Mouse (Mus musculus): ENCODE measurements around the gene Ptpre. TPM values are rescaled to one million over a fixed set of nuclear protein-coding genes. Genes with fewer than 3 reads are reported as not detected.

Ptpre gene
- polyA plus RNA-seq, 1 experiment from 2014 or later, result 2.0 TPM

- 83% methylated on average over 8 of the region's 8 CpGs for WGBS
- no peaks in the 10 kb centered on the region for H3K4me1 ChIP-seq (ENCODE audit: control insufficient read depth, insufficient read depth, low read length)
- ATAC-seq (ENCODE audit: low FRiP score, low TSS enrichment), result no peak
These were observed 111.5 kb downstream of the Ptpre start for GRCm38 (mm10) chr7:135648821-135649220.

DNA sequence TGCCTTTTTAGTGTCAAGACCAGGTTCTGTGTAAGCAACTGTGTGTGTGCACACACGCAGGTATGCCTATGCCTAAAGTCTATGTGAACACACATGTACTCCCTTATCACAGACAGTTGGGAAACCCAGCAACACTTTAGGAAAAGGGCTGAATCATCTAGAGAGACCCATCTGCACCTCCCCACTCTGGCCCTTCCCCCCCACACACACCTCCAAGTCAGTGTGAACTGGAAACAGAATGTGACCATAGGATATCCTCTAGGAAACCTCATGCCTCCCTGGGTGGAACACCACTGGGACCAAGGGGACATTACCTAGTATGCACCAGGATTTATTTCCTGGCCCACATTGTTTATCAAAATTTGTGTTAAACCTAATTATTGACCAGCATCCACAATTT, 112.0 kb downstream of the Ptpre start:
- no peak overlapping the region for H3K4me2 ChIP-seq (replicated peaks; ENCODE audit: low read depth, low read length)
- H3K36me3 ChIP-seq (ENCODE audit: control insufficient read depth, insufficient read depth, low read length), result no peaks in the 10 kb centered on the region
- H3K27ac ChIP-seq (ENCODE audit: low read depth, low read length), result no peak overlapping the region
- no peak overlapping the region for H3K9ac ChIP-seq (ENCODE audit: low read depth, low read length)
- no peaks in the 10 kb centered on the region for H3K9me3 ChIP-seq (ENCODE audit: control insufficient read depth, low read length)
- WGBS, result 96% methylated on average over 1 of the region's 1 CpGs
- no peaks in the 10 kb centered on the region for H3K4me1 ChIP-seq (ENCODE audit: control insufficient read depth, insufficient read depth, low read length)
- no peaks in the 10 kb centered on the region for H3K27me3 ChIP-seq (ENCODE audit: control insufficient read depth, insufficient read depth, low read length)
- H3K4me3 ChIP-seq (ENCODE audit: low read length), result no peak overlapping the region
- no peak for ATAC-seq (ENCODE audit: low FRiP score, low TSS enrichment)

More at GRCm38 (mm10) chr7:135648821-135649220, 111.5 kb downstream of the Ptpre start:
- H3K4me3 ChIP-seq (ENCODE audit: low read length), result no peak overlapping the region
- H3K36me3 ChIP-seq (ENCODE audit: control insufficient read depth, insufficient read depth, low read length), result no peaks in the 10 kb centered on the region
- no peak overlapping the region for H3K27ac ChIP-seq (ENCODE audit: low read depth, low read length)
- no peak overlapping the region for H3K9ac ChIP-seq (ENCODE audit: low read depth, low read length)
- no peaks in the 10 kb centered on the region for H3K27me3 ChIP-seq (ENCODE audit: control insufficient read depth, insufficient read depth, low read length)
- H3K9me3 ChIP-seq (ENCODE audit: control insufficient read depth, low read length), result no peaks in the 10 kb centered on the region
- H3K4me2 ChIP-seq (replicated peaks; ENCODE audit: low read depth, low read length), result no peak overlapping the region

- H3K36me3 ChIP-seq (ENCODE audit: control insufficient read depth, insufficient read depth, low read length), result no peaks in the 10 kb centered on the region
- H3K4me2 ChIP-seq (replicated peaks; ENCODE audit: low read depth, low read length), result no peak overlapping the region
- H3K27ac ChIP-seq (ENCODE audit: low read depth, low read length), result no peak overlapping the region
- WGBS, result 82% methylated on average over 5 of the region's 5 CpGs
- H3K9ac ChIP-seq (ENCODE audit: low read depth, low read length), result no peak overlapping the region
- ATAC-seq (ENCODE audit: low FRiP score, low TSS enrichment), result no peak
- no peaks in the 10 kb centered on the region for H3K27me3 ChIP-seq (ENCODE audit: control insufficient read depth, insufficient read depth, low read length)
- H3K9me3 ChIP-seq (ENCODE audit: control insufficient read depth, low read length), result no peaks in the 10 kb centered on the region
- no peak overlapping the region for H3K4me3 ChIP-seq (ENCODE audit: low read length)
- no peaks in the 10 kb centered on the region for H3K4me1 ChIP-seq (ENCODE audit: control insufficient read depth, insufficient read depth, low read length)
These were observed 112.8 kb downstream of the Ptpre start for GRCm38 (mm10) chr7:135650061-135650460.

- Histone ChIP-seq H3K27ac (ENCODE audit: low read depth, low read length) (no peak overlapping the region), H3K27me3 (ENCODE audit: control insufficient read depth, insufficient read depth, low read length) (no peaks in the 10 kb centered on the region), H3K4me1 (ENCODE audit: control insufficient read depth, insufficient read depth, low read length) (no peaks in the 10 kb centered on the region), H3K4me3 (ENCODE audit: low read length) (no peak overlapping the region), H3K9ac (ENCODE audit: low read depth, low read length) (no peak overlapping the region), H3K9me3 (ENCODE audit: control insufficient read depth, low read length) (no peaks in the 10 kb centered on the region), H3K36me3 (ENCODE audit: control insufficient read depth, insufficient read depth, low read length) (no peaks in the 10 kb centered on the region), H3K4me2 (replicated peaks; ENCODE audit: low read depth, low read length) (no peak overlapping the region; the same call in 1 of the 2 replicates)
- no peak for ATAC-seq (ENCODE audit: low FRiP score, low TSS enrichment)
- WGBS, result 58% methylated on average over 18 of the region's 18 CpGs
These were observed 114.7 kb downstream of the Ptpre start for GRCm38 (mm10) chr7:135651831-135652511.

GRCm38 (mm10) chr7:135652781-135653180, 115.5 kb downstream of the Ptpre start:
- Histone ChIP-seq H3K9ac (ENCODE audit: low read depth, low read length) (no peak overlapping the region), H3K4me1 (ENCODE audit: control insufficient read depth, insufficient read depth, low read length) (no peaks in the 10 kb centered on the region), H3K4me2 (replicated peaks; ENCODE audit: low read depth, low read length) (no peak overlapping the region), H3K36me3 (ENCODE audit: control insufficient read depth, insufficient read depth, low read length) (no peaks in the 10 kb centered on the region), H3K9me3 (ENCODE audit: control insufficient read depth, low read length) (no peaks in the 10 kb centered on the region), H3K27me3 (ENCODE audit: control insufficient read depth, insufficient read depth, low read length) (no peaks in the 10 kb centered on the region), H3K4me3 (ENCODE audit: low read length) (no peak overlapping the region), H3K27ac (ENCODE audit: low read depth, low read length) (no peak overlapping the region)
- no peak for ATAC-seq (ENCODE audit: low FRiP score, low TSS enrichment)
- 70% methylated on average over 11 of the region's 11 CpGs for WGBS

- H3K4me1 ChIP-seq (ENCODE audit: control insufficient read depth, insufficient read depth, low read length), result no peaks in the 10 kb centered on the region
- H3K4me3 ChIP-seq (ENCODE audit: low read length), result no peak overlapping the region
- no peaks in the 10 kb centered on the region for H3K36me3 ChIP-seq (ENCODE audit: control insufficient read depth, insufficient read depth, low read length)
- no peak overlapping the region for H3K27ac ChIP-seq (ENCODE audit: low read depth, low read length)
- no peaks in the 10 kb centered on the region for H3K9me3 ChIP-seq (ENCODE audit: control insufficient read depth, low read length)
- no peak for ATAC-seq (ENCODE audit: low FRiP score, low TSS enrichment)
- no peaks in the 10 kb centered on the region for H3K27me3 ChIP-seq (ENCODE audit: control insufficient read depth, insufficient read depth, low read length)
- 90% methylated on average over 7 of the region's 7 CpGs for WGBS
- H3K4me2 ChIP-seq (replicated peaks; ENCODE audit: low read depth, low read length), result no peak overlapping the region
- no peak overlapping the region for H3K9ac ChIP-seq (ENCODE audit: low read depth, low read length)
These were observed 116.3 kb downstream of the Ptpre start for GRCm38 (mm10) chr7:135653601-135654000.

GRCm38 (mm10) chr7:135654288-135654687, 117.0 kb downstream of the Ptpre start:
- Histone ChIP-seq H3K36me3 (ENCODE audit: control insufficient read depth, insufficient read depth, low read length) (no peaks in the 10 kb centered on the region), H3K9ac (ENCODE audit: low read depth, low read length) (no peak overlapping the region)

DNA sequence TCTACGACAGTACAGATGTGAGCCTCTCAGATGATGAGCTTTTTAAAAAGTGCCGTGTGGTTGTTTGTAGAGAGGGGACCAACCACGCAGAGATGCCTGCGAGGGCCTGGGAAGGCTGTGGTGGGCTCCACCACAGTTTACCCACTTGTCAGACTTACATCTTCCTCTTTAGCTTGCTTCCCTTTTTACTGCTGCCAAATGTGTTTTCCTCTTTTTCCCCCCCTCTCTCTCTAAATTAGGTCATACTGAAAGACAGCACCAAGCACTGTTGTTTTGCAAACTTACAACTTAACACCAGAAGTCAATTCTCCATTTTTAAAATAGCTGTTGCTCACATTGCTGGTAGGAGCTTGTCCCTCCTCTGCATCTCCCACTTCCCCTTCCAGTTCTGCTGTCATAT, 117.8 kb downstream of the Ptpre start:
- 75% methylated on average over 4 of the region's 4 CpGs for WGBS
- ATAC-seq (ENCODE audit: low FRiP score, low TSS enrichment), result no peak
- Histone ChIP-seq H3K36me3 (ENCODE audit: control insufficient read depth, insufficient read depth, low read length) (no peaks in the 10 kb centered on the region), H3K9me3 (ENCODE audit: control insufficient read depth, low read length) (no peaks in the 10 kb centered on the region), H3K27me3 (ENCODE audit: control insufficient read depth, insufficient read depth, low read length) (no peaks in the 10 kb centered on the region), H3K9ac (ENCODE audit: low read depth, low read length) (no peak overlapping the region), H3K4me1 (ENCODE audit: control insufficient read depth, insufficient read depth, low read length) (no peaks in the 10 kb centered on the region), H3K4me3 (ENCODE audit: low read length) (no peak overlapping the region), H3K4me2 (replicated peaks; ENCODE audit: low read depth, low read length) (no peak overlapping the region), H3K27ac (ENCODE audit: low read depth, low read length) (no peak overlapping the region)

More at GRCm38 (mm10) chr7:135654288-135654687, 117.0 kb downstream of the Ptpre start:
- H3K4me1 ChIP-seq (ENCODE audit: control insufficient read depth, insufficient read depth, low read length), result no peaks in the 10 kb centered on the region
- 78% methylated on average over 6 of the region's 6 CpGs for WGBS
- ATAC-seq (ENCODE audit: low FRiP score, low TSS enrichment), result no peak
- H3K4me2 ChIP-seq (replicated peaks; ENCODE audit: low read depth, low read length), result no peak overlapping the region
- no peak overlapping the region for H3K27ac ChIP-seq (ENCODE audit: low read depth, low read length)
- H3K9me3 ChIP-seq (ENCODE audit: control insufficient read depth, low read length), result no peaks in the 10 kb centered on the region
- H3K4me3 ChIP-seq (ENCODE audit: low read length), result no peak overlapping the region
- H3K27me3 ChIP-seq (ENCODE audit: control insufficient read depth, insufficient read depth, low read length), result no peaks in the 10 kb centered on the region

- no peak for ATAC-seq (ENCODE audit: low FRiP score, low TSS enrichment)
- Histone ChIP-seq H3K36me3 (ENCODE audit: control insufficient read depth, insufficient read depth, low read length) (no peaks in the 10 kb centered on the region), H3K4me1 (ENCODE audit: control insufficient read depth, insufficient read depth, low read length) (no peaks in the 10 kb centered on the region), H3K4me3 (ENCODE audit: low read length) (no peak overlapping the region), H3K27ac (ENCODE audit: low read depth, low read length) (no peak overlapping the region), H3K4me2 (replicated peaks; ENCODE audit: low read depth, low read length) (no peak overlapping the region), H3K9ac (ENCODE audit: low read depth, low read length) (no peak overlapping the region), H3K27me3 (ENCODE audit: control insufficient read depth, insufficient read depth, low read length) (no peaks in the 10 kb centered on the region), H3K9me3 (ENCODE audit: control insufficient read depth, low read length) (no peaks in the 10 kb centered on the region)
- WGBS, result 90% methylated on average over 7 of the region's 7 CpGs
These were observed 120.9 kb downstream of the Ptpre start for GRCm38 (mm10) chr7:135658150-135658549.
